Mouse (Mus musculus) myocyte (in vitro differentiated cells): ENCODE measurements at regions not wholly inside any gene's neighbourhood (a gene's known extent, or its start where the extent isn't known, plus 50 kb on each side); places are given as distances from the start of the nearest gene placed in this dataset.

Experiments used
- MAX ChIP-seq: IDR thresholded peaks from one replicate; pipeline ENCODE4 v1.6.1; 2011; ENCODE audit warnings: low read depth, mild to moderate bottlenecking, control low read depth
- POLR2A ChIP-seq: IDR thresholded peaks from one replicate; pipeline ENCODE4 v1.6.1; 2011; ENCODE audit warnings: low read depth, mild to moderate bottlenecking, control low read depth, moderate library complexity; ENCODE audit not compliant: insufficient read length
- POLR2AphosphoS2 ChIP-seq: IDR thresholded peaks from one replicate; pipeline ENCODE4 v1.6.1; 2011; ENCODE audit warnings: low read depth, control low read depth; ENCODE audit not compliant: insufficient read length
- REST ChIP-seq: IDR thresholded peaks from one replicate; pipeline ENCODE4 v1.6.1; 2011; ENCODE audit warnings: mild to moderate bottlenecking, control low read depth, moderate library complexity; ENCODE audit not compliant: insufficient read depth, insufficient read length
- SRF ChIP-seq: IDR thresholded peaks from one replicate; pipeline ENCODE4 v1.6.1; 2011; ENCODE audit warnings: low read depth; ENCODE audit not compliant: control insufficient read depth, insufficient read length

- no peak for TF ChIP-seq SRF
- TF ChIP-seq MAX: no peak
- TF ChIP-seq POLR2AphosphoS2: no peak
- no peak for TF ChIP-seq POLR2A
- no peak for TF ChIP-seq REST
These were observed 242.3 kb upstream of the Cxxc4 start for GRCm38 (mm10) chr3:133993971-133994370.
